Mouse (Mus musculus): ENCODE results near the gene Csn1s2b. TPM values are rescaled to one million over a fixed set of nuclear protein-coding genes. Genes with fewer than 3 reads are reported as not detected.

The Csn1s2b gene
- total RNA-seq, 1 experiment = not detected

Other genes with a start within 250 kb of the Csn1s2b start
- not detected in 2 replicates for gene Sult1d1, start 239.1 kb upstream of the Csn1s2b start, total RNA-seq (2012; rRNA removed)
- gene Sult1e1, start 216.5 kb upstream of the Csn1s2b start, total RNA-seq (2012; rRNA removed) = 0.18 TPM in 1 of 2 replicates, not detected in the other
- gene Csn1s1, start 141.9 kb upstream of the Csn1s2b start, total RNA-seq (2012; rRNA removed) = not detected in 2 replicates
- gene Csn2, start 108.5 kb upstream of the Csn1s2b start, total RNA-seq (2012; rRNA removed) = not detected in 2 replicates
- gene Csn1s2a, start 33.5 kb upstream of the Csn1s2b start, total RNA-seq (2012; rRNA removed) = not detected in 2 replicates
- not detected in 2 replicates for gene Prr27, start 17.6 kb downstream of the Csn1s2b start, total RNA-seq (2012; rRNA removed)
- not detected in 2 replicates for gene Odam, start 76.9 kb downstream of the Csn1s2b start, total RNA-seq (2012; rRNA removed)
- 1.6 and 2.2 TPM in 2 replicates for gene Csn3, start 117.5 kb downstream of the Csn1s2b start, total RNA-seq (2012; rRNA removed)
- gene 2310003L06Rik, start 161.4 kb downstream of the Csn1s2b start, total RNA-seq (2012; rRNA removed) = 1.3 and 2.7 TPM in 2 replicates
- not detected in 2 replicates for gene Gm28434, start 161.4 kb downstream of the Csn1s2b start, total RNA-seq (2012; rRNA removed)
- gene Cabs1, start 171.4 kb downstream of the Csn1s2b start, total RNA-seq (2012; rRNA removed) = 0.42 and 0.45 TPM in 2 replicates
- not detected in 2 replicates for gene Smr3a, start 194.5 kb downstream of the Csn1s2b start, total RNA-seq (2012; rRNA removed)

All from ES-E14 (cell line).